Mouse (Mus musculus): ENCODE data around the gene Prox1. TPM values are rescaled to one million over a fixed set of nuclear protein-coding genes. Genes with fewer than 3 reads are reported as not detected.

The Prox1 gene
- polyA plus RNA-seq, 1 experiment from 2014 or later: 9.7 TPM

DNA sequence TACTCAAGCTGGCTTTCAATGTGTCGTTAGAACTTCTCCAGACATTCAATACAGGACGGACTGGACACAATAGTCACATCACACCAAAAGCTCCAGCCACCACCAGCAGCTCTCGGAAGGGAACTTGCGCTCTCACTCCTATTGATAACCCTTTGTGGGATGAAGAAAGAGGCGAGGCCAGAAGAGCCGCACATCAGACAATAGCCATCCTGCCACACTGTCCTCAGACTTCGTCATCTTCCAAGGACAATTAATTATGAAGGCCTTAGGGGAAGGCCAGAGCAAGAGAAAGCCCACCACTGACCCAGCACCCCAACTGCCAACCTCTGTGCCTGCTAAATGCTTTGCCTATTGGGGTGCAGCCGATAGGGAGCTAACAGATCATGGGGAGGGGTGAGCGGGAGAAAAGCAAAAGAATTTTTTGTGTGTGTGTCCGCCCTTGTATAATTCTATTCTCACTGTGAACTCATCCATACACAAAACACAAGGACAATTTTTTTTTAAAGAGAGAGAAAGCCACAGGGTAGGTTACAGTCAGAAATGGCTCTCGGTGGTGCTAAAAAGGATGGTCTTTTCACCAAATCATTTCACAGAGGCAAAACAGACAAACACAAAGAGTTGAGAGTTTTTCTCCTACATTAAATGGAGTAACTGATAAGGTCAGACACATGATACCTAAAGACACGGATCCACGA is 30.7 kb downstream of the Prox1 start:
- H3K4me1 ChIP-seq (replicated peaks): peaks cover 42% of the 10 kb centered on the region
- no peak for ATAC-seq
- no peaks in the 10 kb centered on the region; the same call in 1 of the 2 replicates for H3K27me3 ChIP-seq
- no peak overlapping the region for H3K4me2 ChIP-seq (replicated peaks)
- WGBS: 37% methylated on average over 13 of the region's 13 CpGs
- H3K4me3 ChIP-seq (replicated peaks): no peak overlapping the region
- no peak overlapping the region for H3K27ac ChIP-seq
- peaks cover 10% of the 10 kb centered on the region; the same call in 1 of the 2 replicates for H3K36me3 ChIP-seq
- H3K9ac ChIP-seq (replicated peaks): no peak overlapping the region
- no peaks in the 10 kb centered on the region for H3K9me3 ChIP-seq

GRCm38 (mm10) chr1:190137943-190138342 is 32.6 kb downstream of the Prox1 start:
- no peak overlapping the region for H3K4me2 ChIP-seq (replicated peaks)
- no peaks in the 10 kb centered on the region; the same call in 1 of the 2 replicates for H3K27me3 ChIP-seq
- H3K36me3 ChIP-seq: peaks cover 12% of the 10 kb centered on the region; the same call in 1 of the 2 replicates
- 56% methylated on average over 10 of the region's 10 CpGs for WGBS
- ATAC-seq: peak; percentile 43; the same call in 1 of the 2 replicates
- no peaks in the 10 kb centered on the region for H3K9me3 ChIP-seq
- no peak overlapping the region for H3K4me3 ChIP-seq (replicated peaks)
- H3K27ac ChIP-seq: peak overlapping the region; percentile 65
- H3K4me1 ChIP-seq (replicated peaks): peaks cover 47% of the 10 kb centered on the region
- no peak overlapping the region for H3K9ac ChIP-seq (replicated peaks)

DNA sequence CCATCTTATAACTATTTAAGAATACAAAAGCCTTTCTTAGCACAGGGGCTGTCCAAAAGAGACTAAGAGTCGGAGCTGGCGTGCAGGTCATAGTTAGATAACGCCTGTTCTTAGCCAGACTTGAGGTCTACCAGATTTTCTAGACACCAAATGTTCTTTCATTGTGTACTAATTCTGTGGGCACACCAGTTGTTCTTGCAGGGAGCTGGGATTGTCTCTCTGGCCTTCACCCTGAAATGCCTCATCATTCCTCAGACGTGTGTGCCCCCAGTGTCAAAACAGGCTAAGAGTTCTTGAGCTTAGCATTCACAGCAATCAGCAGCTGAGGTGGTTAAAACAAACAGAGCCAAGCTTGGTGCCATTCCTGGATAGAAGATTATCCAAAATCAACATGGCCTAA is 37.6 kb downstream of the Prox1 start:
- no peak overlapping the region for H3K9ac ChIP-seq (replicated peaks)
- H3K4me3 ChIP-seq (replicated peaks): no peak overlapping the region
- no peak for ATAC-seq
- H3K4me1 ChIP-seq (replicated peaks): peaks cover 68% of the 10 kb centered on the region
- no peaks in the 10 kb centered on the region for H3K27me3 ChIP-seq
- no peak overlapping the region for H3K4me2 ChIP-seq (replicated peaks)
- no peak overlapping the region for H3K27ac ChIP-seq
- no peaks in the 10 kb centered on the region for H3K9me3 ChIP-seq
- 0 out of 2 replicates have a peak, but pooled peaks cover 3% of the 10 kb centered on the region for H3K36me3 ChIP-seq
- 31% methylated on average over 4 of the region's 4 CpGs for WGBS

GRCm38 (mm10) chr1:190130888-190131287 is 39.6 kb downstream of the Prox1 start:
- WGBS: 57% methylated on average over 4 of the region's 4 CpGs

GRCm38 (mm10) chr1:190129553-190129952 is 41.0 kb downstream of the Prox1 start:
- 0 out of 2 replicates have a peak, but pooled peaks cover 5% of the 10 kb centered on the region for H3K36me3 ChIP-seq
- H3K9ac ChIP-seq (replicated peaks): no peak overlapping the region
- H3K4me2 ChIP-seq (replicated peaks): no peak overlapping the region
- H3K4me3 ChIP-seq (replicated peaks): no peak overlapping the region
- WGBS: 42% methylated on average over 7 of the region's 7 CpGs
- H3K27ac ChIP-seq: no peak overlapping the region
- no peaks in the 10 kb centered on the region for H3K27me3 ChIP-seq
- peaks cover 63% of the 10 kb centered on the region for H3K4me1 ChIP-seq (replicated peaks)
- no peaks in the 10 kb centered on the region for H3K9me3 ChIP-seq
- 0 out of 2 replicates have a peak, but pooled peaks have one; percentile 25 for ATAC-seq

More at GRCm38 (mm10) chr1:190130888-190131287, 39.6 kb downstream of the Prox1 start:
- no peak overlapping the region for H3K9ac ChIP-seq (replicated peaks)
- no peak for ATAC-seq
- no peak overlapping the region for H3K4me3 ChIP-seq (replicated peaks)
- H3K27me3 ChIP-seq: no peaks in the 10 kb centered on the region
- no peak overlapping the region for H3K27ac ChIP-seq
- 0 out of 2 replicates have a peak, but pooled peaks cover 3% of the 10 kb centered on the region for H3K36me3 ChIP-seq
- H3K9me3 ChIP-seq: no peaks in the 10 kb centered on the region
- H3K4me1 ChIP-seq (replicated peaks): peaks cover 63% of the 10 kb centered on the region
- H3K4me2 ChIP-seq (replicated peaks): no peak overlapping the region

GRCm38 (mm10) chr1:190128674-190129322 is 41.7 kb downstream of the Prox1 start:
- Histone ChIP-seq H3K36me3 (0 out of 2 replicates have a peak, but pooled peaks cover 5% of the 10 kb centered on the region), H3K9ac (replicated peaks) (no peak overlapping the region), H3K9me3 (no peaks in the 10 kb centered on the region), H3K4me3 (replicated peaks) (no peak overlapping the region), H3K27me3 (no peaks in the 10 kb centered on the region), H3K4me2 (replicated peaks) (peak overlapping the region; percentile 22), H3K27ac (peak overlapping the region; percentile 25; the same call in 1 of the 2 replicates), H3K4me1 (replicated peaks) (peaks cover 63% of the 10 kb centered on the region)
- 4% methylated on average over 12 of the region's 12 CpGs for WGBS
- peak; percentile 68 for ATAC-seq

GRCm38 (mm10) chr1:190127878-190128277 is 42.6 kb downstream of the Prox1 start:
- no peak overlapping the region for H3K27ac ChIP-seq
- ATAC-seq: 0 out of 2 replicates have a peak, but pooled peaks have one; percentile 18
- H3K36me3 ChIP-seq: peaks cover 7% of the 10 kb centered on the region; the same call in 1 of the 2 replicates
- 16% methylated on average over 5 of the region's 5 CpGs for WGBS
- no peak overlapping the region for H3K4me3 ChIP-seq (replicated peaks)
- H3K4me1 ChIP-seq (replicated peaks): peaks cover 58% of the 10 kb centered on the region
- no peaks in the 10 kb centered on the region for H3K27me3 ChIP-seq
- no peaks in the 10 kb centered on the region for H3K9me3 ChIP-seq
- H3K9ac ChIP-seq (replicated peaks): no peak overlapping the region
- no peak overlapping the region for H3K4me2 ChIP-seq (replicated peaks)

DNA sequence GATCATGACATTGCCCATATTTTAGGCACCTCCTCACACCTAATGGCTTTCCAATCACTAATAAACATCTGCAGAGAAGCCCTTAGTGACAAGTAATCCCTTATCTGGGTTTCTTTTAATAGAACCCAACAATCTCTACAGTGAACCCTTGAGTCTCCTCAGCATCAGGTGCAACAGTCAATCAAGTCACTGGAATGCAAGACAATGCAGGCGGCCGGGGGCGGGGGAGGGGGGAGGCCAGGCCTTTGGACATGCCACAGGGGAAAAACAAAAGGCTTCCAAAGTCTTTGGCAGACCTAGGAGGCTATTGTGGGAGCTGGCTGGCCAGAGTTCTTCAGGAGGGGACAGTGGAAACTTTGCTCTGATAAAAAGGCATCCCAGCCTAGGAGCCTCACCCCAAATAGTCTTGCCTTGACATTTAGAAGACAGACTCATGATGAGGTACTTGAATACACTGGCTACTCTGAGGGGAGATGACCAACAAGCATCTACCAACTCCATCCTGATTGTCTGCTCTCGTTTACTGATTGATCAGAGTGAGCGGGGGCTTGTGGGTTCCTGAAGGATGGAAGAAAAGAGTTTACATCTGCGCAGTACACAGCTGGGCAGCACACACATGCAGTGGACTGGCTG is 43.2 kb downstream of the Prox1 start:
- WGBS: 33% methylated on average over 6 of the region's 6 CpGs

DNA sequence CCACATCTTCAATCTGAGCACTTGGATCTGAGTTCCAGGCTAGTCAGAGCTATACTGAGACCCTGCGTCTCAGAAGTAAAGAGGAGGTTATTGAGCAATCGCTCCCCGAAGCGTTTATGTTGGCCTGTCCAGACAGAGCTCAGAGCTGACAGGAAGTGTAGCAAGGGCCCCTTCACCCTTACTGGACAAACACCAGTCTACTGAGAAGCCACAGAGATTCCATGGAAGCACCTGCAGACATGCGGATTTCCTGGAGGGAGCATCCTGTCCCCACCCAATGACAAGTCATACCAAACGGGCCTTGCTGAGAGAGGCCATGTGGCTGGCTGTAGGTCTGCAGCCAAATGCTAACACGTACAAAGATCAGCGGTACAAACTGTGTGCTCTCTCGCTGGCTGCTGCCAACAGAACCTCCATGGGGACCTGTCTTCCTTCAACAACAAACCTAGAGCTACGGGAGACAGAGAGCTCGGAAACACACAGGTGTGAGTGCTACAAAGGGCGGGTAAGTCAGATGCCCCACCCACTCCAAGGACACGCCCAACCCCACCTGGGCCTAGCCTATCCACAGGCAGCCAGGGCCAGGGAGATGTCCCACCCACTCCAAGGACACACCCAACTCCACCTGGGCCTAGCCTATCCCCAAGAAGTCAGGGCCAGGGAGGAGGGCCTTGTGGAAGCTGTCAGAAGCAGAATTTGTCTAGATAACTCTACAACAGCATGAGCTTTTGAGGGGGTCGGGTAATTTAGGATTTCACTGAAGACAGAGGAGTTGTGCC is 45.4 kb downstream of the Prox1 start:
- Histone ChIP-seq H3K27me3 (no peaks in the 10 kb centered on the region), H3K36me3 (peaks cover 18% of the 10 kb centered on the region), H3K9ac (replicated peaks) (no peak overlapping the region), H3K9me3 (no peaks in the 10 kb centered on the region), H3K27ac (no peak overlapping the region), H3K4me2 (replicated peaks) (no peak overlapping the region), H3K4me1 (replicated peaks) (peaks cover 31% of the 10 kb centered on the region), H3K4me3 (replicated peaks) (no peak overlapping the region)
- no peak for ATAC-seq
- WGBS: 93% methylated on average over 14 of the region's 14 CpGs

More for the DNA sequence above, 43.2 kb downstream of the Prox1 start:
- 0 out of 2 replicates have a peak, but pooled peaks have one; percentile 11 for ATAC-seq
- Histone ChIP-seq H3K9me3 (no peaks in the 10 kb centered on the region), H3K36me3 (peaks cover 13% of the 10 kb centered on the region), H3K27ac (no peak overlapping the region), H3K4me1 (replicated peaks) (peaks cover 52% of the 10 kb centered on the region), H3K4me3 (replicated peaks) (no peak overlapping the region), H3K27me3 (no peaks in the 10 kb centered on the region), H3K9ac (replicated peaks) (no peak overlapping the region), H3K4me2 (replicated peaks) (no peak overlapping the region)

- H3K9me3 ChIP-seq: no peaks in the 10 kb centered on the region
- H3K27ac ChIP-seq: no peak overlapping the region
- peaks cover 14% of the 10 kb centered on the region for H3K4me1 ChIP-seq (replicated peaks)
- no peak for ATAC-seq
- no peaks in the 10 kb centered on the region for H3K27me3 ChIP-seq
- H3K4me2 ChIP-seq (replicated peaks): no peak overlapping the region
- WGBS: 92% methylated on average over 13 of the region's 13 CpGs
- H3K4me3 ChIP-seq (replicated peaks): no peak overlapping the region
- peaks cover 18% of the 10 kb centered on the region for H3K36me3 ChIP-seq
- no peak overlapping the region for H3K9ac ChIP-seq (replicated peaks)
Measured at GRCm38 (mm10) chr1:190123404-190123803, 47.1 kb downstream of the Prox1 start.

- WGBS: 86% methylated on average over 1 of the region's 1 CpGs
- no peak overlapping the region for H3K27ac ChIP-seq
- no peaks in the 10 kb centered on the region for H3K27me3 ChIP-seq
- H3K9ac ChIP-seq (replicated peaks): no peak overlapping the region
- no peak for ATAC-seq
- 0 out of 2 replicates have a peak, but pooled peaks cover 5% of the 10 kb centered on the region for H3K36me3 ChIP-seq
- H3K4me2 ChIP-seq (replicated peaks): no peak overlapping the region
- H3K4me3 ChIP-seq (replicated peaks): no peak overlapping the region
- H3K4me1 ChIP-seq (replicated peaks): no peaks in the 10 kb centered on the region
- H3K9me3 ChIP-seq: peaks cover 15% of the 10 kb centered on the region; the same call in 1 of the 2 replicates
Measured at GRCm38 (mm10) chr1:190115985-190116384, 54.5 kb downstream of the Prox1 start.
